Mouse (Mus musculus) monocyte, adult 5-6 weeks (primary cell): ENCODE data around the gene Klhl29. TPM values are rescaled to one million over a fixed set of nuclear protein-coding genes. Genes with fewer than 3 reads are reported as not detected.

Source experiments
- ATAC-seq: fragments of 153-309, 156-312 bp; replicated peaks from 2 replicates; pipeline ENCODE4 v1.8.0; 2017; ENCODE audit warnings: mild to moderate bottlenecking; ENCODE audit not compliant: low TSS enrichment, insufficient number of reproducible peaks, severe bottlenecking, poor library complexity, low FRiP score
- total RNA-seq: library from RNA; stranded (forward); fragments of 200-1000, 200-491, 200-594 nt; gene quantifications from 3 replicates; pipeline ENCODE4 v1.2.3, GENCODE M21; 2017

Klhl29 gene
- total RNA-seq, 1 experiment from 2014 or later: not detected

- ATAC-seq: no peak
Measured at GRCm38 (mm10) chr12:5207172-5207571, 168.3 kb downstream of the Klhl29 start.

DNA sequence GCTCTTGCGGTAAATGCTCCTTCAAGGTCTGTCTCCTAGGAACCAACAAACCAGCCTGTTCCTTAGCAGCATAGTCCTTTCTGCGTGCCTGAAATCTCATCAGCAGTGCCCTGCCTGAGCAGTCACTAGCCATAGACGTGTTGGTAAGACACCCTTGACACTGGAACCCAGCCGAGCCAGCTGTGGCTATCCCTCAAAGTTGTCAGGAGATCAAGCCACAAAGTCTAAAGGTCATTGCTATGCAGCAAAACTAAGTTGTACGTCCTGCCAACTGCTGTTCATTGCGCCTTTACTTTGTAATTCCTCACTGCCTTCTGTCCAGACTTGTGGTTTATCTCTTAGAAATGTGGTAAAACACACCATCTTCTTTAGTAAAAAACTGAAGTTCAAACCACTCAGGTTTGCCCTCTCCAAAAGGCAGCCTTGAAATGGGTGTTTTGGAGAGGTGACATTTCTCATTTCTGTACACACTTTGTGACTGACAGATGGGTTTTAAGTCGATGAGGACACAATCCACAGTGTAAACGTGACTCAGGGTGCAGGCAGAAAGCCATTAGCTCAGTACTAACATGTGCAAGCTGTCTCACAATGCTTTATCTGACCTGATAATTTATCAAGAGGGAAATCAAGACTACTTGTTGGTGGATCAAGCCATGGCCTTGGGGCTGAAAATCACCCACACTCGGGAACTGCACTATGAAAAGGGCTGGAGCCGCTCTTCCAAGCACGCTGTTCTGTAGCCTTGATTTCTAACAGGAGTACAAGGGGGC is 171.2 kb downstream of the Klhl29 start:
- ATAC-seq: no peak

DNA sequence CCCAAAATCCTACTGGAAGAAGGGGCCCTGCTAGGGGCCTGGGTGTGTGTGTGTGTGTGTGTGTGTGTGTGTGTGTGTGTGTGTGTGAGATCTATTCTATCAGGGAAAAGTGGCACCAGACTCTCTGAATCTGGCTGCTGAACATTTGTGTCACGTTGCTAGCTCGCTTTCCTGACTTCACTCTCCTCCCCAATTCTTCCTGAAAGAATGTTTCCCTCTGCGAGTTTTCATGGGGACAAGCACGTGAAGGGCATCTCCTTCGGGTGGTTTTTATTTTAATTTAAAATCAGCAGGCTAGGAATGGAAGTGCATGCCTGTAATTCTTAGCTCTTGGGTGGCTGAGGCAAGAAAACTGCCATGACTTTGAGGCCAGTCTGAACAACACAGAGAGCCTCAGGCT is 172.1 kb downstream of the Klhl29 start:
- ATAC-seq: no peak

GRCm38 (mm10) chr12:5198254-5198653 is 177.2 kb downstream of the Klhl29 start:
- ATAC-seq: no peak

- no peak for ATAC-seq
Measured at GRCm38 (mm10) chr12:5194176-5194575, 181.3 kb downstream of the Klhl29 start.

DNA sequence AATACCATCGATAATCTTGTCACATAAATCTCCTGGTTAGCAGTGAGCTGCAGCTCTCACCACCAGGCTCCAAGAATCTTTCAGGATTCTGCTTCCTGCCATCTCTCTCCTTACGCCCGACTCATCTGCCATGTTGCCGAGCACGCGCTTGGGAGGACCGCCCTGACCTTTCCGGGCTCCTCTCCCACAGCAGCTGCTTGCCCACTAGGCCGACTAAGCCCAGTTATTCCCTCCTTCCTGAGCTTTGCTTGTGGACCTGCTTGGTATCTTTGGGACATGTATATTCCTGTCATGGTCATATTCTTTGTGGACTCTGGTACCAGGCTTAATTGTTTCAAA is 183.1 kb downstream of the Klhl29 start:
- ATAC-seq: no peak

DNA sequence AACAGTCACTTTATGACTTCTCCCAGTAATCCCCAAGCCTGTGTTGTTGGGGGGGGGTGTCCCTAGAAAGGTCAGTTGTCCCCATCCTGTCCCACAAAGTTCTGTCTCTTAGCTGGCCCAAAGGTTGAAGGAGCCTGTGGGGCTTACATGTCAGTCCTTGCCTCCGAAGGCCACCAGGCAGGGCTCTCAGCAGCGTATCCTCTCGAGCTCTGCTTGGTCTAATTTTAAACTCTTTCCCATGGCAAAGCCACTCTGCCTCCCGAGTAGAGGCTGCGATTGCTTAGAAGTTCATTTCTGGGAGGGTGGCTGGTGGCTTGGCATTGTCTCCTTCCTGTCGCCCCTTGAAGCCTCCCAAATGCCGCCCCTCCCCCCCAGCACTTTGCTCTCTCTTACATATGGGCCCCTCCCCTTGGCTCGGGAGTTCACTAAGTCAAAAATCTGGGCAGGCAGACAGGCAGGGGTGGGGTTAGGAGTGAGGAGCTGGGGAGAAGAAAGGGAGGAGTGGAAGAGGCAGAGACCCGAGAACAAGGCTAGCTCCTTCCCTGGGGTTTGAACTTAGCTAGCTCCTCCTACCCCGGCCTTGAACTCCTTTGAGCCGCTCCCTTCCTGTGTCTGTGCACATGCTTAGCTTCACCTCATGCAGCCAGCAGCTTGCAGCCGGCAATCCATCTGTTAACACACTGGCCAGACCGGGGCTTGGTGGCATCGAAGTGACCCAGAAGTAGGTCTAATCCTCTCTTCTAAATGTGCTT is 183.7 kb downstream of the Klhl29 start:
- no peak for ATAC-seq

GRCm38 (mm10) chr12:5191206-5191605 is 184.3 kb downstream of the Klhl29 start:
- ATAC-seq: no peak

- no peak for ATAC-seq
Measured at GRCm38 (mm10) chr12:5189446-5190150, 185.9 kb downstream of the Klhl29 start.

GRCm38 (mm10) chr12:5188899-5189298 is 186.6 kb downstream of the Klhl29 start:
- ATAC-seq: no peak

DNA sequence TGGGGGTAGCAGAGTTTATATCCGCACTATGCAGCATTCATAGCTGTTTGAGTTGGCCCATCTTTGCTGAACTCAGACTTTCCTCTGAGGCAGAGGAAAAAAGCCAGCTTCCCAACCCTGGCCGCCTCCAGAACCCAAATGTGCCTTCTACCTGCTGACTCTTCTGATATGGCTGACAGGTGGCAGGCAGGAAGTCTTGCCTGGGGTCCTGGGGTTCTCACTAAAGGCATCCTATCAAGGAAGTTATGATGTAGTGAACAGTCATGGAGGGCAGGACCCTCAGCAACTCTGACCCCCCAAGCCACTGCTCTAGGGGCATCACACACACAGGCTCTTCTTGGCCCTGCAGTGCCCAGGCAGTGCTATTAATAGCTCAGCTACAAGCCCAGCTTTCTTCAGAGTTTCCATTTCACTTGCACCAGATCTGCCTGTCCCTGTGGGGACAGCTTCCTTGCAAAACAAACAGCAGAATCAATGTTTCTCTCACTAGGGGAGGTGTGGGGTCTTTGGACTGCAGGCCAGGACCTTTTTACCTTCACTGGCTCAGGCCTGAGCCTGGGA is 187.6 kb downstream of the Klhl29 start:
- ATAC-seq: no peak

DNA sequence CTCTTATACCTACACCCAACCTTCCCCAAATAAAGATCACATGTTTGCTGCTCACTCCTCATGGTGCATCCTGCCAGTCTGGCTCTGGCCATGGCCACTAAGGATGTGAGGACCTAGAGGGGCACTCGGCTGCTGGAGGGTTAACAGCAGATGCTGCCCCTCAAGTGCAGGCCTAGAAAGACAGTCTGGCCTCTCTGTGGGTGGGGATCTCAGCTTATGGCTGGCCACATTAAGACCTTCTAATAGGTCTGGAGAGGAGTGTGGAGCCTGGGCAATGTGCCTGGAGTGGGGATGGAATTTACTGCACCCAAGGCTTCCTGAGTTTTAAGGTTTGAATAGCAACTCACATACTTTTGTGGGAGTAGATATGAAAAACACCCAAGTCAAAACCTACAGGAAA is 188.8 kb downstream of the Klhl29 start:
- no peak for ATAC-seq

DNA sequence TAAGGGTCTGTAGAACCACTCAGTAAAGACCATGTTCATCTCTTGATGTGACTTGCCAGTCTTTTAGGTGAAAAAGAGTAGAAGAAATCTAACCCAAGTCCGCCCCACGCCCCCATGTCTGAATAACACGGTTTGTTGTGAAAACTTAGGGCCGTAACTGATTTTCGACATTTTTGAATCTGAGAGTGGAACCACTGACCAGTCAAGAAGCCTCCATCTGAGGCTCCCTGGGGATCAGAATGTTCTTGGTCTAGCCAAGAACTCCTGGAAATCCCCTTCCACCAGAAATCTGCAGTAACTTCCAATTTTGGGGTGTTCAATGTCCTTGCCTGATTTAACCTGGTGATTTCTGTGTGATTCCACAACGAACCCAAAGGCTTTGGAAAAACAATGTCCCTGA is 189.9 kb downstream of the Klhl29 start:
- no peak for ATAC-seq

GRCm38 (mm10) chr12:5182586-5182985 is 192.9 kb downstream of the Klhl29 start:
- ATAC-seq: no peak

DNA sequence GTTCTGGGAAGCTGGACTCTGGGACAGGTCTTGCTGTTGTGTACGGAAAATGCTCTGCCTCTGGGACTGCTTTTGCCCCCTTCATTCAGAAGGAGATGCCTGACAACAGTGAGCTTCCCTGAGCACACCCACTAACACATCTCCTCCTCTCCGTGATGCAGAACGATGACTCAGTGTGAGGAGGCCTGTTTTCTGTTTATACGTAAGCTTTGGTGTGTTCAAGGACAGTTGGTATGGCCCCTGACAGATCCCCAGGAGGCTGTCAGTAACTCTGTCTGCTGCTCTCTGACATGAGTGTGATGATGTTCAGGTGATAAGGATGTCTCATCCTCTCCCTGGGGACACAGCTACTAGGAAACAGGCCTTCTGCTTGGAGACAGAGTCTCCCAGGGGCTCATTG is 193.3 kb downstream of the Klhl29 start:
- no peak for ATAC-seq

DNA sequence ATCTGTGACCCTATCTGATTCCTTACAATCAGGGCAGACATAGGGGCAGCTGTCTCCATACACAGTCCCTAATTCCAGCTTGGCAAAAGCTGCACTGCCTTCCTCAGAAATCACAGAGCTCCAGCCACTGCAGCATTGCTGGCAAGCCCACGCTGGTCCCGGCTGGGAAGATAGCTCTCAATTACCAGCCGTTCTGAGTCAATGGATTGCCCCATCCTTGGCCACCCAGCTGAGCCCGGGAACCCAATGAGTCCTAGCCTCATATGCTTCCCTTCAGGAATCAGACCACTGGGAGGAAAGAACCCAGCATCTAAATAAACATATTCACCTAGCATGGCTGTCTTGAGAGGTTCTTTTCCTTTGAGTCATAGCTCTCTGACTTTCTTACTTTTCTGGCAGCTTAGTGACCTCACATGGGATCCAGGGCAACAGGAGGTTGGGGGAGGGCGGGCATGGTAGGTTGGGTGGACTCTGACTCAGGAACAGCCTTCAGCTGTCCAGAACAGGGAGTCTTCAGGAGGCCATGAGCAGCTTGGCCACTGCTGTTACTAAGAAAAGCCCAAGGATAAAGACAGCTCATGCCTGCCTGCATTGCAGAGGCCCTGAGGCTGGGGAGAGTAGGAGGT is 198.7 kb downstream of the Klhl29 start:
- no peak for ATAC-seq

DNA sequence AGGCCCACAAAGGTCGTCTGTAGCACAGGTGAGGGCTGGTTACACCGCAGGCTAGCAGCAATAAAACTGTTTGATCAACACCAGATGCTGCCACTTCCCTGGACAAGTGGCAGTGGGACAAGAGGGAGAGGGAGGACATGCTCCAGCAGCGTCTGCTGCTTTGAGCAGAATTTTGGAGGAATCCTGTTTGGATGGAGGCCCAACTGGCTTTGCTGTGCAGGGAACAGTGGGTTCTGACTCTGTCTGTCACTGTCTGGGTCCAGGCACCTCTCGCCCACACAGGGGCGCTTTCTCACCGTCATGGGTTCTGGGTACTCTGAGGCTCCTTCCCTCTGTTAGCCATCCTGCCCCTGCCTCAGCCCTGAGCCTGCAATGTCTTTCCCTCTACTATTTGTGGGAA is 209.3 kb downstream of the Klhl29 start:
- no peak for ATAC-seq

DNA sequence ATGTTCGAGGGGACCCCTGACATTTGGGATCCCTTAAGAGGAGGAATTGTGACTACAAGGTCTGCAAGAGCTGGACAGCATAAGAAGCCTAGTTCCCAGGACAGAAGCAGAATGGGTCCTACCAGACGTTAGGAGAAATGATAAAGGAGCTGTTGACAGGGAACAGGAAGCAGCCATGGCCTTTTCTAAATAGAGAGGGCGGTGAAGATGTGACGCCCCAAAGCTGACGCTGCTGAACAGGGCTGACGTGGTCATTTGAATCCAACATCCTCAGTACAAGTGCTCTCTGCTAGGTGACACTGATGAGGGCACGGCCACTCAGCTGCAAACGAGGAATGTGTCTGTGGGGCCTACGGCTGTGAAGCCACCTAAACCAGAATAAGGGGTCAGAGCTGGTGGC is 210.1 kb downstream of the Klhl29 start:
- ATAC-seq: no peak

GRCm38 (mm10) chr12:5162672-5163071 is 212.8 kb downstream of the Klhl29 start:
- ATAC-seq: no peak
